Mouse (Mus musculus): Measurements from ENCODE around the gene Npas3.

Npas3 gene

DNA sequence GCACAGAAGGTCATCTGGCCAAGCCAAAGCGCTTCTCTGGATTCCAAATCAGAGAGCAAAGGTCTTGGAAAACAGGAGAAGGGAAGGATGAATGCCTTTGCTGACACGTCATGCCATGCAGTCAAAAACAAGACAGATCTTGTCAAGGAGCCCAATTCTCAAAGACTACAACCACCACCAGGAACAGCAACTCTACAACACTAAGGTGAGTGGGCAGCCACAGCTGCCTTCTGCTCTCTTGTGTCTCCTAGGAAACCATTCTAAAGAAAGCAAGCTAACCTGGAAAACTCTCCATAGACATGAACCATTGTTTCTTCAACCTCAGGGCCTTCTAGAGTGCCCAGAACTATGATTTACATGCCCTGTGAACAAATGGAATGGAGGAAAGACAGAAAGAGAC, 825.5 kb downstream of the Npas3 start:
- no peak for DNase-seq

GRCm38 (mm10) chr12:54080996-54081395, 832.5 kb downstream of the Npas3 start:
- DNase-seq = no peak

DNA sequence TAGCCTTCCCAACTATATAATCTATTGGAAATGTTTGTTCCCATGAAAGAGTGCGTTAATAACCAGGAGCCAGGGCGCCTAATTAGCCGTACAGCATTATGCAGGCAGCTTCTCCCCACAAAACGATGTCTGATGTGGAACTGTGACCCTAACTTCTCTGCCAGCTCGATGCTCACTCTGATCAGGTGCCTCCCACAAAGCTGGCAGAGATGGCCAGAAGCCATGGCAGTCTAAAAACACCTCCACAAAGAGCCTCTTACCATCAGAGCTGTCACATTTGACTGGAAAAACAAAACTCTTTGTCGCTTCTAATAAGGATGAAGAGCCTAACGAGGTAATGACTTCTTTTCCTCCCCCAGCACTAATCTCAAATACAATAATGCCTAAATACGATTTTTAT, 845.3 kb downstream of the Npas3 start:
- DNase-seq = no peak

DNA sequence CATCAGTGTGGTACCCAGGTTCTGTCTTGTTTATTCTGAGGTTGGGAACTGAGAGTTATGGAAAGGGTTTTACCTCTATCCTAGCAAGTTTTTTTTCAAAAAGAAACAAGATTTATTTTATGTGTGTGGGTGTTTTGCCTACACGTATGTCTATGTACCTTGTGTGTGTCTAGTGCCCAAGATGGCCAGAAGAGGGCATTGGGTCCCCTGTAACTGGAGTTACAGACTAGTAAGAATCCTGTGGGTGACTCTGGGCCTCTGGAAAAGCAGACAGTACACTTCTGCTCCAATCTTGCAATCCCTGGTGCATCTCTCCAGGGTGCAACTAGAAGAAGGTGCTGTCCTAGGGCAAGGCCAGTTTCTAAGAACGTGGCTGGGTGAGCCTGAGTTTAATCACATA, 848.0 kb downstream of the Npas3 start:
- no peak for DNase-seq

- no peak for DNase-seq
These were observed 849.7 kb downstream of the Npas3 start for GRCm38 (mm10) chr12:54098136-54098535.

DNA sequence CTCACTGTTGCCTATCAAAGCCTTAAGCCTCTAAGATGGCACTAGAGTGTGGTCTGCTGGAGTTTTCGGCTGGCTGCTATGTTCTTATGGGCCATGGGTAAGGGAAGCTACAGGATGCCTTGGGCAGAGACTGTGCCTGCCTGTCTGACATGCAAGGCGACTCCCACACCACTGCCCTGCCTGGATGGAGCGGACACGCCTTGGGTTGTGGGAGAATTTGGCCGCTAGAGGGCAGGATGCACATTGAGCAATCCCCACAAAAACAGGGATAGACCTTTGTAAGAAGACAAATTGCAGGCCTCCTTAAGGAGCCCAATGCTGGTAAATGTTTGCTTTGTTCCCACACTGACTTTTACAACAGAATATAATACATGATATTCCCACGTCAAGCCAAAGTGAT, 850.3 kb downstream of the Npas3 start:
- peak; percentile 73 to 90 for DNase-seq

DNA sequence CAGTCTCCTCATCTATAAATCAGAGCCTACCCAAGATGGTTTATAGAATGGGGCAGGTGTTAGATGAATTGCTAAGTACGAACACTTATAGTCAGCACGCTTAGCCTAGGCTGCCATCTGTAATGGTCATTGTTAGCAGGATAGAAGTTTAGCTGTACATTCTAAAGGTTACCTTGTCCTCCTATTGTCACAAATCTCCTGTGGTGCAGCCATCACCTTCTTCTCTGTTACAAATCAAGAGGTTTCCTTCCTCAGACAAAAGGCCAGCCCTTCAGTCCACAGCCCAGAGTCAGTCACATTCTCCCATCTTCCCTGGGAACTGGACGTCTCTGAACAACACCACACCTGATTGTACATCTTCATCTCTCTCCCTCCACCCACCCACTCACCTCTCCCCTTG, 851.0 kb downstream of the Npas3 start:
- no peak for DNase-seq

DNA sequence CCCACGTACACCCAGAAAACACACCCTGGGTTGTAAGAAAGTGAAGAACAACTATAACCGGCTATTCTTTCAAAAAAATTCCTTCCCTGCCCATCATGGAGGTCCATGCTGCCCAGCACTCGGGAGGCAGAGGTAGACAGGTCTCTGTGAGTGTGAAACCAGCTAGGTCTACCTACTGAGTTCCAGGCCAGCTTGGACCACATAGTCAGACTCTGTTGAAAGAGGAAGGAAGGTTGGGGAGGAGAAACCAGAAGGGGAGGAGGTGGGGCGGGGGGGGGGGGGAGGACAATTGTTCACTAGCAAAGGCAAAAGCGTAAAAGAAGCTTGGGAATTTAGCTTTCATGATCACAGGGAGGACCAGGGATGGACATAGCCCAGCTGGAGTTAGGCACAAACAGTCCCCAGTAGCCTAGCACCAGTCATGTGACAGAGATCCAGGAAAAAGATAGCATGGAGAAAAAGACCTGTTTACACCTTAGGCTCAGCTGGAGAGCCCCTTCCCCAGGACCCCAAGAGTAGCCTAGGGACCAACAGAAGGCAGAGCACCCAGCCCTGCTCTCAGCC, 852.9 kb downstream of the Npas3 start:
- DNase-seq = no peak

- DNase-seq = no peak
These were observed 854.0 kb downstream of the Npas3 start for GRCm38 (mm10) chr12:54102500-54102899.

DNA sequence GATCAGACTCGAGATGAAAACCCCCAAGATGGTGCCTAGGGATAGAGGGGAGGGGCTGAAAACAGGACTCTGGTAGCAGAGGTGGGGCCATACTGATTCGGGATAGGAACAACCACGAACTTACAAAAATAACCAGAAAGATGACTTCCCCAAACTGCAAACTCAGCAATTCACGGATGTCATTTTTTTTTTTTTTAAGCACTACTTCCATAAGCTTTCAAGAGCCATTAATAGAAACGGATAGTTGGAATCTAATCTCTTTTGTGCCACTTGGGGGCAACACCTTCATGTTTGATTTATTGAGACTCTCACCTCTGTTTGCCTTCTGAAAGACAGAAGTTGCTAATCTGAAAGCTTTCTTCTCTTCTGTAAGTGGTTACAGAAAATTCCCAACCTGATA, 857.1 kb downstream of the Npas3 start:
- DNase-seq = peak in 1 of 2 experiments; percentile 13

DNA sequence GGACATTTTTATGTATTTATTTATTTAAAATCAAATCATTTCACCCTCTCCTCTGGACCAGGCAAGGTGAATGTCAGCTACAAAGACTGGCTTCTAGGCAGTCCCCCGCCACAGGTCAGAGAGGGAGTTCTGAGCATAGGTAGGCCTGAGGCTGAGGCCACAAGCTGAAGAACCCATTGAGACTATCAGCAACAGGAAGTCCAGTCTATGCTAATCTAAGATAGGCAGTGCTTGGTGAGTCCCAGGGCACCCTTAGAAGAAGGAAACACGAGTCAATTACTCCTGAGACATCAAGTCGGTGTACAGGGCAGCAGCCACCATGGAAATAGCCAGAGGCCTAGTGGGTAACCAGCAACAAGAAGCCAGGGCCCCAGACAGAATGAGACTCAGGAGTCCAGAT, 857.5 kb downstream of the Npas3 start:
- DNase-seq = no peak

- no peak for DNase-seq
These were observed 861.9 kb downstream of the Npas3 start for GRCm38 (mm10) chr12:54110342-54110741.

DNA sequence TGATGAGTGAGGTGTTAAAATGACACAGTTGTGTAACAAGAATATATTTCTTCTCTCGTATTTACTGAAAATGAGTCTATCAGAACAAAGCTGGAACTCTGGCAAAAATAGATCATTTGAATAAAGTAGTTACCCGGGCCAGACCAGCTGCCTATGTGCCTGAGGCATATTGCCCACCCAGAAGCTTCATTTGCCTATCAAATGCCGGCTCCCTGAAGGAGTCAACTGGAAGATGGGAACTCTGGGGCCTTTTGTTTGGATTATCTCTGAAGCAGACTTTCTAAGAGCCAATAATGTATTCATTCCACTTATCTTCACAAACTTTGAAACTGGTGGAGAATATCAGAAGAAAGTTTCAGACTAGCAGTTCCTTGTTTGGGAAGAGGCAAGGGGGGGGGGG, 862.5 kb downstream of the Npas3 start:
- no peak for DNase-seq

GRCm38 (mm10) chr12:54120386-54120785, 871.9 kb downstream of the Npas3 start:
- DNase-seq = no peak

- no peak for DNase-seq
These were observed 872.8 kb downstream of the Npas3 start for GRCm38 (mm10) chr12:54121286-54121685.

Measured in kidney, postnatal 36 days (tissue).